Mouse (Mus musculus) heart, embryonic 12.5 days (tissue): Measurements from ENCODE around the gene Fuca2. TPM values are rescaled to one million over a fixed set of nuclear protein-coding genes. Genes with fewer than 3 reads are reported as not detected.

Source experiments
- ATAC-seq: fragments of 200-750 bp; cut with Nextera tagmentation; 2 replicates; pipeline ENCODE4 v1.8.0; 2017; ENCODE audit warnings: moderate TSS enrichment, moderate library complexity; ENCODE audit not compliant: insufficient number of reproducible peaks, low FRiP score
- H3K27ac ChIP-seq: fragments of 300-500 bp; sonication (generic); 2 replicates; pipeline ENCODE4 v1.5.1; 2016; ENCODE audit warnings: mild to moderate bottlenecking, moderate library complexity; ENCODE audit not compliant: poor library complexity, severe bottlenecking
- H3K27me3 ChIP-seq: fragments of 300-500 bp; sonication (generic); replicated peaks from 2 replicates; pipeline ENCODE4 v1.6.1; 2016; ENCODE audit warnings: mild to moderate bottlenecking, moderate library complexity
- H3K36me3 ChIP-seq: fragments of 300-500 bp; sonication (generic); 2 replicates; pipeline ENCODE4 v1.6.1; 2016; ENCODE audit warnings: mild to moderate bottlenecking, moderate library complexity
- H3K4me1 ChIP-seq: fragments of 300-500 bp; sonication (generic); replicated peaks from 2 replicates; pipeline ENCODE4 v1.6.1; 2016; ENCODE audit warnings: mild to moderate bottlenecking
- H3K4me2 ChIP-seq: fragments of 300-500 bp; sonication (generic); 2 replicates; pipeline ENCODE4 v1.6.1; 2016; ENCODE audit warnings: mild to moderate bottlenecking, moderate library complexity
- H3K4me3 ChIP-seq: fragments of 300-500 bp; sonication (generic); 2 replicates; pipeline ENCODE4 v1.5.1; 2016; ENCODE audit warnings: mild to moderate bottlenecking
- H3K9ac ChIP-seq: fragments of 300-500 bp; sonication (generic); 2 replicates; pipeline ENCODE4 v1.6.1; 2016; ENCODE audit warnings: mild to moderate bottlenecking, moderate library complexity
- H3K9me3 ChIP-seq: fragments of 300-500 bp; sonication (generic); replicated peaks from 2 replicates; pipeline ENCODE4 v1.6.1; 2016; ENCODE audit warnings: mild to moderate bottlenecking, moderate library complexity
- WGBS: fragments of 180-500 bp; shearing (Covaris S2); methylation state at CpG from one replicate; pipeline ENCODE4 v1.1.7; 2016; 5-methylcytosine and 5-hydroxymethylcytosine counted together
- polyA plus RNA-seq: library from polyadenylated mRNA; unstranded; fragments of >200 nt; fragmentation: Nextera tagmentation; extraction: Ambion mirVana; gene quantifications from 2 replicates; pipeline ENCODE4 v1.2.1, GENCODE M21; 2016

The Fuca2 gene
- polyA plus RNA-seq, 1 experiment from 2014 or later, result 63.2 TPM

- peaks cover 9% of the 10 kb centered on the region; the same call in 1 of the 2 replicates for H3K4me1 ChIP-seq
- H3K27ac ChIP-seq, result no peak overlapping the region
- H3K9ac ChIP-seq, result no peak overlapping the region
- H3K27me3 ChIP-seq, result no peaks in the 10 kb centered on the region
- 54% methylated on average over 13 of the region's 13 CpGs for WGBS
- no peak for ATAC-seq
- no peak overlapping the region for H3K4me2 ChIP-seq
- no peaks in the 10 kb centered on the region for H3K9me3 ChIP-seq
- no peak overlapping the region for H3K4me3 ChIP-seq
- H3K36me3 ChIP-seq, result peaks cover 23% of the 10 kb centered on the region
Observed at GRCm38 (mm10) chr10:13566393-13566792, 67.1 kb downstream of the Fuca2 start.

Other genes starting within 250 kb of the Fuca2 start
- 58.1 and 65.7 TPM in 2 replicates for gene Phactr2, start 25.1 kb upstream of the Fuca2 start, polyA plus RNA-seq
- 2.2 and 3.2 TPM in 2 replicates for gene Adat2, start 53.4 kb downstream of the Fuca2 start, polyA plus RNA-seq
- 20.2 and 20.4 TPM in 2 replicates for gene Pex3, start 53.6 kb downstream of the Fuca2 start, polyA plus RNA-seq